Mouse (Mus musculus): ENCODE data around the gene Wasl. TPM values are rescaled to one million over a fixed set of nuclear protein-coding genes. Genes with fewer than 3 reads are reported as not detected.

Gene Wasl
- polyA plus RNA-seq, 1 experiment from 2014 or later, result 58.5 TPM

DNA sequence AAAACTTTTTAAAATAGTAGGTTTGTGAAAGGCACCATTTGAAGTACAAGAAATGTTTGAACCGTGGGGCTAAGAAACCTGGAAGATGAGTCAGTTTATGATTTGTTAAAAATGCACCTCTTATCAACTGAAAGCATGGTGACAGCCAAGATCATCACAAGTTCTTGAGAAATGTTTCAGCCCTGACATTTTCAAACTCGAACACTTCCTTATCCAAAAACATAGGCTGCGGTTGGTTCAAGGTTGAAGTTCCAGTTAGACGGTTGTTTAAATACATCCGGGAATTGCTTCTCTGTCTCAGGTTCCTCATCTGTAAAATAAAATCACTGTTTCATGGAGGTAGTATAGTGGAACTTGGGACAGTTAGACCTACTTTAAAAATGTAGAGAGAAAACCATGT, 1.4 kb upstream of the Wasl start:
- Histone ChIP-seq H3K9me3 (ENCODE audit: control insufficient read depth, low read length) (no peaks in the 10 kb centered on the region), H3K27me3 (replicated peaks; ENCODE audit: control insufficient read depth, insufficient read depth, low read length) (no peaks in the 10 kb centered on the region), H3K36me3 (ENCODE audit: control insufficient read depth, insufficient read depth) (no peaks in the 10 kb centered on the region), H3K4me2 (ENCODE audit: low read length) (no peak overlapping the region), H3K4me3 (replicated peaks; ENCODE audit: low read length) (no peak overlapping the region), H3K27ac (ENCODE audit: low read length) (no peak overlapping the region), H3K4me1 (replicated peaks; ENCODE audit: control insufficient read depth, insufficient read depth, low read length) (peaks cover 12% of the 10 kb centered on the region), H3K9ac (replicated peaks; ENCODE audit: low read depth, low read length) (no peak overlapping the region)
- ATAC-seq, result no peak
- WGBS, result 91% methylated on average over 5 of the region's 5 CpGs

- Histone ChIP-seq H3K9ac (replicated peaks; ENCODE audit: low read depth, low read length) (peak overlapping the region; percentile 93), H3K9me3 (ENCODE audit: control insufficient read depth, low read length) (no peaks in the 10 kb centered on the region), H3K36me3 (ENCODE audit: control insufficient read depth, insufficient read depth) (no peaks in the 10 kb centered on the region), H3K4me3 (replicated peaks; ENCODE audit: low read length) (peak overlapping the region; percentile 85), H3K27me3 (replicated peaks; ENCODE audit: control insufficient read depth, insufficient read depth, low read length) (no peaks in the 10 kb centered on the region), H3K4me1 (replicated peaks; ENCODE audit: control insufficient read depth, insufficient read depth, low read length) (peaks cover 12% of the 10 kb centered on the region), H3K4me2 (ENCODE audit: low read length) (peak overlapping the region; percentile 70), H3K27ac (ENCODE audit: low read length) (peak overlapping the region; percentile 97)
- WGBS, result under 1% methylated on average over 44 of the region's 58 CpGs
- ATAC-seq, result peak; percentile 24
These were observed 509 bp downstream of the Wasl start for GRCm38 (mm10) chr6:24664133-24664866.

DNA sequence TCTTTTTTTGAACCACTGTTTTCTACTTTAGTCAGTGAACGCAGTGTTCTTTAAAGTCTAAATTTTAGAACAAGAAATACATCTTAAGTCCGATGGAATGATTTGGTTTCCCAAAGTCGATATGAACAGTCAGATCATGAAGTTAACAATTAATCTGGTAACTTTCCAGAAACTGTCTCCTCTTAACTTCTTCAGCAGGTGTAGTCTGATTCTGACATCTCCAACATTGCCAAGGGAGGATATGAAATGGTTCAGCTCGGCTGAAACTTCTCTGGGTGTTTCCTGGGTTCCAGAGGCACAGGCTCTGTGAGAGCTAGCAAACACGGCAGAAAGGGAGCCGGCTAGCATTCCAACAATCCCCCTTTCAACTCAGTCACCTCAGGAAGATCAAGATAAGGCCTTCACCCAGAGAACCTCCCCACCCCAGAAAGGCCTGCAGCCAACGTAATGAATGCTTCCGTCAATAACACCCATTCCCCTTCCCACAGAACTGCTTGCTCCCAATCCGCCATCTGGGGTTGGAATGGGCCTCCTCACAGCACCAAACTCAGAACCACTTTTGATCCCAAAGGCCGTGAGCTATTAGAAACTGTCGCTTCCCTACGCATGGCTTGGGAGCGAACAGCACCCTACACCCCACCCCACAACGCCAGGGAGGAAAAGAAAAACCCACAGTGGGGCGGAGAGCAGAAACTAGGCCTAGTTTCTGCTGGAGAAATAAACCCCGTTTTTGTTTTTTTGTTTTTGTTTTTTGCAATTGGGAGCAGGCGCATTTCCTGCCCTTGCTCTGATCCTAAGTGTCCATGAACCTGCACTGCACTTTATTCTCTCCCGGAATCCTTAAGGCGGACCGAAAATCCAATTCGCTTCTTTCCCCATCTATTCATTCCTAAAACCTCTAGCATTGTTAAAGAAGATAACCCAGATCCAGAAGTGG, 1.3 kb downstream of the Wasl start:
- peaks cover 12% of the 10 kb centered on the region for H3K4me1 ChIP-seq (replicated peaks; ENCODE audit: control insufficient read depth, insufficient read depth, low read length)
- 9% methylated on average over 21 of the region's 21 CpGs for WGBS
- H3K4me3 ChIP-seq (replicated peaks; ENCODE audit: low read length), result peak overlapping the region; percentile 85
- no peak for ATAC-seq
- peak overlapping the region; percentile 97 for H3K27ac ChIP-seq (ENCODE audit: low read length)
- no peaks in the 10 kb centered on the region for H3K9me3 ChIP-seq (ENCODE audit: control insufficient read depth, low read length)
- no peaks in the 10 kb centered on the region for H3K27me3 ChIP-seq (replicated peaks; ENCODE audit: control insufficient read depth, insufficient read depth, low read length)
- H3K36me3 ChIP-seq (ENCODE audit: control insufficient read depth, insufficient read depth), result no peaks in the 10 kb centered on the region
- H3K9ac ChIP-seq (replicated peaks; ENCODE audit: low read depth, low read length), result peak overlapping the region; percentile 93
- peak overlapping the region; percentile 70 for H3K4me2 ChIP-seq (ENCODE audit: low read length)

- no peak for ATAC-seq
- Histone ChIP-seq H3K4me2 (ENCODE audit: low read length) (peak overlapping the region; percentile 42), H3K9me3 (ENCODE audit: control insufficient read depth, low read length) (no peaks in the 10 kb centered on the region), H3K27ac (ENCODE audit: low read length) (no peak overlapping the region), H3K36me3 (ENCODE audit: control insufficient read depth, insufficient read depth) (no peaks in the 10 kb centered on the region), H3K4me3 (replicated peaks; ENCODE audit: low read length) (0 out of 2 replicates have a peak overlapping the region, but pooled peaks have one; percentile 14), H3K27me3 (replicated peaks; ENCODE audit: control insufficient read depth, insufficient read depth, low read length) (no peaks in the 10 kb centered on the region), H3K4me1 (replicated peaks; ENCODE audit: control insufficient read depth, insufficient read depth, low read length) (peaks cover 12% of the 10 kb centered on the region), H3K9ac (replicated peaks; ENCODE audit: low read depth, low read length) (0 out of 2 replicates have a peak overlapping the region, but pooled peaks have one; percentile 5)
- 73% methylated on average over 4 of the region's 4 CpGs for WGBS
These were observed 2.3 kb downstream of the Wasl start for GRCm38 (mm10) chr6:24662483-24662882.

- peaks cover 12% of the 10 kb centered on the region for H3K4me1 ChIP-seq (replicated peaks; ENCODE audit: control insufficient read depth, insufficient read depth, low read length)
- H3K36me3 ChIP-seq (ENCODE audit: control insufficient read depth, insufficient read depth), result no peaks in the 10 kb centered on the region
- ATAC-seq, result no peak
- H3K9ac ChIP-seq (replicated peaks; ENCODE audit: low read depth, low read length), result no peak overlapping the region
- H3K27me3 ChIP-seq (replicated peaks; ENCODE audit: control insufficient read depth, insufficient read depth, low read length), result no peaks in the 10 kb centered on the region
- no peaks in the 10 kb centered on the region for H3K9me3 ChIP-seq (ENCODE audit: control insufficient read depth, low read length)
- H3K4me3 ChIP-seq (replicated peaks; ENCODE audit: low read length), result no peak overlapping the region
- no peak overlapping the region for H3K27ac ChIP-seq (ENCODE audit: low read length)
- WGBS, result 85% methylated on average over 4 of the region's 4 CpGs
- no peak overlapping the region for H3K4me2 ChIP-seq (ENCODE audit: low read length)
These were observed 2.9 kb downstream of the Wasl start for GRCm38 (mm10) chr6:24661879-24662278.

DNA sequence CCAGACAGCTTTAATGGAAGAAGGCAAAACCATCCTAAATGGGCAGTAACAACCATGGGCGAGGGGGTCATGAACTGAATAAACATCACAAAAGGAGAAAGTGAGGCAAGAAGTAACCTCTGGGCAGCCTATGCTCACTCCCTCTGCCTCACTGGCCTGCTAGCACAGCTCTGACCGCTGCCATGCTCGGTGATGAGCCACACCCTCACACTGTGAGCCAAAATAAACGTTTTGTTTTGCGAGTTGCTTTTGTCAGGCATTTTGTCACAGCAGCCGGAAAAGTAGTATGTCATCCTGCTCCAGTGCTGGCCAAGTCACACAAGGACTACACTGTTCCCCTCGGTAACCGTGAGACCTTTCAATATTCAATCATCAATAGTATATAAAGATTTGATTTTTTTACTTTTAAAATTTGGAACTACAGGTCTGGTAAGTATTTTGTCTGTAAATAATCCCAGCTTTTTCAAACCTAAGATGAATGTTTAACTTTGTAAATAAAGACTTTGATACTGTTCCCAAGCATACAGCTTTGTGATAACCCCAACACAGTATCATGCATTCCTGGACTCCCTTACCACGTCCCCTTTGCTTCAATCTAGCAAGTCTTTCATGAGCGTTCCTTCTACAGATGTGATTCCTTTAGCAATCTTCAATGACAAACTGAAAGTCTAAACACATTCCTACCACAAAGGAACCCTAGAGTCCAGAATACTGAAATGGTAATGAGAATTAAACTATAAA, 7.0 kb downstream of the Wasl start:
- H3K4me1 ChIP-seq (replicated peaks; ENCODE audit: control insufficient read depth, insufficient read depth, low read length), result peaks cover 8% of the 10 kb centered on the region
- ATAC-seq, result no peak
- WGBS, result 80% methylated on average over 10 of the region's 10 CpGs

GRCm38 (mm10) chr6:24656094-24656493, 8.7 kb downstream of the Wasl start:
- no peak overlapping the region for H3K4me3 ChIP-seq (replicated peaks; ENCODE audit: low read length)
- H3K9me3 ChIP-seq (ENCODE audit: control insufficient read depth, low read length), result no peaks in the 10 kb centered on the region
- no peaks in the 10 kb centered on the region for H3K36me3 ChIP-seq (ENCODE audit: control insufficient read depth, insufficient read depth)
- no peaks in the 10 kb centered on the region for H3K4me1 ChIP-seq (replicated peaks; ENCODE audit: control insufficient read depth, insufficient read depth, low read length)
- no peak overlapping the region for H3K27ac ChIP-seq (ENCODE audit: low read length)
- ATAC-seq, result no peak
- no peak overlapping the region for H3K4me2 ChIP-seq (ENCODE audit: low read length)
- WGBS, result 84% methylated on average over 1 of the region's 1 CpGs
- no peak overlapping the region for H3K9ac ChIP-seq (replicated peaks; ENCODE audit: low read depth, low read length)
- H3K27me3 ChIP-seq (replicated peaks; ENCODE audit: control insufficient read depth, insufficient read depth, low read length), result no peaks in the 10 kb centered on the region

More for the DNA sequence above, 7.0 kb downstream of the Wasl start:
- H3K9me3 ChIP-seq (ENCODE audit: control insufficient read depth, low read length), result no peaks in the 10 kb centered on the region
- no peak overlapping the region for H3K4me3 ChIP-seq (replicated peaks; ENCODE audit: low read length)
- H3K4me2 ChIP-seq (ENCODE audit: low read length), result no peak overlapping the region
- H3K36me3 ChIP-seq (ENCODE audit: control insufficient read depth, insufficient read depth), result no peaks in the 10 kb centered on the region
- no peak overlapping the region for H3K9ac ChIP-seq (replicated peaks; ENCODE audit: low read depth, low read length)
- no peaks in the 10 kb centered on the region for H3K27me3 ChIP-seq (replicated peaks; ENCODE audit: control insufficient read depth, insufficient read depth, low read length)
- no peak overlapping the region for H3K27ac ChIP-seq (ENCODE audit: low read length)

DNA sequence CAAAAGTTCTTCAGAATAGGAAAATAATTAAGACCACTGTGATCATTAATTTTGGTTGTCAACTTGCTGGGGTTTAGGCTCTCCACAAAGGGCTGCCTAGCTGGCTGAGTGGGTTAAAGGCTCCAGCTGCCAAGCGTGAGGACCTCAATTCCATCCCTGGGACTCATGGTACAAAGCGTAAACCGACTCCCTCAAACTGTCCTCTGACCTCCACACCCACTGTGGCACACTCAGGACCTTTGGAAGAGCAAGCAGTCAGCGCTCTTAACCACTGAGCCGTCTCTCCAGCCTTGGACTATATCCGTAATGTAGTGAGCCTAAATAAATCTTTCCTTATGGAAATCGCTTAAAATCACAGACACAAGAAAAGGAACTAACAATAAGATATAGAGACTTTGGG, 13.3 kb downstream of the Wasl start:
- H3K9ac ChIP-seq (replicated peaks; ENCODE audit: low read depth, low read length), result no peak overlapping the region
- ATAC-seq, result no peak
- H3K9me3 ChIP-seq (ENCODE audit: control insufficient read depth, low read length), result no peaks in the 10 kb centered on the region
- H3K4me1 ChIP-seq (replicated peaks; ENCODE audit: control insufficient read depth, insufficient read depth, low read length), result no peaks in the 10 kb centered on the region
- H3K27me3 ChIP-seq (replicated peaks; ENCODE audit: control insufficient read depth, insufficient read depth, low read length), result no peaks in the 10 kb centered on the region
- H3K27ac ChIP-seq (ENCODE audit: low read length), result no peak overlapping the region
- no peaks in the 10 kb centered on the region for H3K36me3 ChIP-seq (ENCODE audit: control insufficient read depth, insufficient read depth)
- H3K4me3 ChIP-seq (replicated peaks; ENCODE audit: low read length), result no peak overlapping the region
- H3K4me2 ChIP-seq (ENCODE audit: low read length), result no peak overlapping the region
- WGBS, result 83% methylated on average over 7 of the region's 7 CpGs

GRCm38 (mm10) chr6:24650719-24651118, 14.1 kb downstream of the Wasl start:
- H3K36me3 ChIP-seq (ENCODE audit: control insufficient read depth, insufficient read depth), result no peaks in the 10 kb centered on the region
- H3K4me2 ChIP-seq (ENCODE audit: low read length), result no peak overlapping the region
- 82% methylated on average over 3 of the region's 3 CpGs for WGBS
- H3K4me3 ChIP-seq (replicated peaks; ENCODE audit: low read length), result no peak overlapping the region
- H3K9me3 ChIP-seq (ENCODE audit: control insufficient read depth, low read length), result no peaks in the 10 kb centered on the region
- ATAC-seq, result no peak
- H3K27me3 ChIP-seq (replicated peaks; ENCODE audit: control insufficient read depth, insufficient read depth, low read length), result no peaks in the 10 kb centered on the region
- no peak overlapping the region for H3K9ac ChIP-seq (replicated peaks; ENCODE audit: low read depth, low read length)
- H3K27ac ChIP-seq (ENCODE audit: low read length), result no peak overlapping the region
- no peaks in the 10 kb centered on the region for H3K4me1 ChIP-seq (replicated peaks; ENCODE audit: control insufficient read depth, insufficient read depth, low read length)

All from forebrain, embryonic 16.5 days (tissue).